Mouse (Mus musculus): ENCODE data around the gene Kcnj10. TPM values are rescaled to one million over a fixed set of nuclear protein-coding genes. Genes with fewer than 3 reads are reported as not detected.

Gene Kcnj10
- 0.07 and 0.35 TPM in 2 replicates for polyA plus RNA-seq (2012; rRNA removed; ENCODE audit: low replicate concordance)

GRCm38 (mm10) chr1:172340729-172341321, at the start of gene Kcnj10:
Gene Kcnj10, plus strand, starts transcription at chr1:172341210.

GRCm38 (mm10) chr1:172297611-172298537, 43.1 kb upstream of the Kcnj10 start, which contains the start of gene Atp1a2:
Gene Atp1a2, minus strand, starts transcription at chr1:172298064.

GRCm38 (mm10) chr1:172329131-172329530, 11.9 kb upstream of the Kcnj10 start, which contains the start of gene Kcnj9:
Gene Kcnj9, minus strand, starts transcription at chr1:172329318.

GRCm38 (mm10) chr1:172376198-172376667, 35.2 kb downstream of the Kcnj10 start, which contains the start of gene Pigm:
Gene Pigm, plus strand, starts transcription at chr1:172376546.

Other genes with a start within 250 kb of the Kcnj10 start
- 146 and 320 TPM in 2 replicates for gene Pex19, start 214.5 kb upstream of the Kcnj10 start, polyA plus RNA-seq (2012; rRNA removed; ENCODE audit: low replicate concordance)
- 75.3 and 98.0 TPM in 2 replicates for gene Dcaf8, start 193.1 kb upstream of the Kcnj10 start, polyA plus RNA-seq (2012; rRNA removed; ENCODE audit: low replicate concordance)
- 144 and 194 TPM in 2 replicates for gene Pea15a, start 134.4 kb upstream of the Kcnj10 start, polyA plus RNA-seq (2012; rRNA removed; ENCODE audit: low replicate concordance)
- 3.6 and 7.0 TPM in 2 replicates for gene Casq1, start 121.3 kb upstream of the Kcnj10 start, polyA plus RNA-seq (2012; rRNA removed; ENCODE audit: low replicate concordance)
- gene Atp1a4, start 82.8 kb upstream of the Kcnj10 start, polyA plus RNA-seq (2012; rRNA removed; ENCODE audit: low replicate concordance) = 0.03 and 4.1 TPM in 2 replicates
- gene Igsf8, start 79.6 kb upstream of the Kcnj10 start, polyA plus RNA-seq (2012; rRNA removed; ENCODE audit: low replicate concordance) = 100 and 133 TPM in 2 replicates
- 208 and 473 TPM in 2 replicates for gene Atp1a2, start 43.1 kb upstream of the Kcnj10 start, polyA plus RNA-seq (2012; rRNA removed; ENCODE audit: low replicate concordance)
- 0.10 TPM in 1 of 2 replicates, not detected in the other for gene Kcnj9, start 11.9 kb upstream of the Kcnj10 start, polyA plus RNA-seq (2012; rRNA removed; ENCODE audit: low replicate concordance)
- 7.6 and 9.6 TPM in 2 replicates for gene Pigm, start 35.3 kb downstream of the Kcnj10 start, polyA plus RNA-seq (2012; rRNA removed; ENCODE audit: low replicate concordance)
- gene Slamf9, start 134.1 kb downstream of the Kcnj10 start, polyA plus RNA-seq (2012; rRNA removed; ENCODE audit: low replicate concordance) = 16.6 and 17.2 TPM in 2 replicates
- 6.0 and 35.1 TPM in 2 replicates for gene Igsf9, start 140.6 kb downstream of the Kcnj10 start, polyA plus RNA-seq (2012; rRNA removed; ENCODE audit: low replicate concordance)
- 217 and 327 TPM in 2 replicates for gene Tagln2, start 158.8 kb downstream of the Kcnj10 start, polyA plus RNA-seq (2012; rRNA removed; ENCODE audit: low replicate concordance)
- gene Cfap45, start 179.6 kb downstream of the Kcnj10 start, polyA plus RNA-seq (2012; rRNA removed; ENCODE audit: low replicate concordance) = 0.40 and 0.44 TPM in 2 replicates
- gene Vsig8, start 214.7 kb downstream of the Kcnj10 start, polyA plus RNA-seq (2012; rRNA removed; ENCODE audit: low replicate concordance) = 0.53 and 1.1 TPM in 2 replicates
- gene Slamf8, start 249.4 kb downstream of the Kcnj10 start, polyA plus RNA-seq (2012; rRNA removed; ENCODE audit: low replicate concordance) = 2.6 and 7.3 TPM in 2 replicates